Mouse (Mus musculus) kidney, embryonic 14.5 days (tissue): ENCODE data around the gene Mras. TPM values are rescaled to one million over a fixed set of nuclear protein-coding genes. Genes with fewer than 3 reads are reported as not detected.
A peak's percentile ranks its signal among the peaks of the same experiment; 100 is the strongest.

Experiments
- ATAC-seq: fragments of 200-750 bp; cut with Nextera tagmentation; 2 replicates; pipeline ENCODE4 v1.8.0; 2017; ENCODE audit warnings: moderate number of reproducible peaks, mild to moderate bottlenecking, moderate TSS enrichment, moderate library complexity; ENCODE audit not compliant: low FRiP score, low TSS enrichment
- H3K27ac ChIP-seq: fragments of 300-500 bp; sonication (generic); 2 replicates; pipeline ENCODE4 v1.5.1; 2014; ENCODE audit warnings: low read depth, mild to moderate bottlenecking, low read length, moderate library complexity, mixed read lengths
- H3K27me3 ChIP-seq: fragments of 300-500 bp; sonication (generic); 2 replicates; pipeline ENCODE4 v1.6.1; 2014; ENCODE audit warnings: mild to moderate bottlenecking, low read length; ENCODE audit not compliant: control insufficient read depth, insufficient read depth
- H3K36me3 ChIP-seq: fragments of 300-500 bp; sonication (generic); 2 replicates; pipeline ENCODE4 v1.6.1; 2014; ENCODE audit warnings: low read length, mixed read lengths; ENCODE audit not compliant: control insufficient read depth, insufficient read depth
- H3K4me1 ChIP-seq: fragments of 300-500 bp; sonication (generic); 2 replicates; pipeline ENCODE4 v1.6.1; 2014; ENCODE audit warnings: low read length, mixed read lengths; ENCODE audit not compliant: control insufficient read depth, insufficient read depth
- H3K4me2 ChIP-seq: fragments of 300-500 bp; sonication (generic); replicated peaks from 2 replicates; pipeline ENCODE4 v1.6.1; 2014; ENCODE audit warnings: low read depth, mild to moderate bottlenecking, low read length
- H3K4me3 ChIP-seq: fragments of 300-500 bp; sonication (generic); 2 replicates; pipeline ENCODE4 v1.5.1; 2014; ENCODE audit warnings: mild to moderate bottlenecking, low read length
- H3K9ac ChIP-seq: fragments of 300-500 bp; sonication (generic); 2 replicates; pipeline ENCODE4 v1.6.1; 2014; ENCODE audit warnings: low read depth, mild to moderate bottlenecking, low read length, moderate library complexity
- H3K9me3 ChIP-seq: fragments of 300-500 bp; sonication (generic); 2 replicates; pipeline ENCODE4 v1.6.1; 2016; ENCODE audit warnings: low read length; ENCODE audit not compliant: control insufficient read depth
- WGBS: fragments of 180-500 bp; shearing (Covaris S2); extraction: QIAGEN DNeasy Blood & Tissue Kit; methylation state at CpG from one replicate; pipeline ENCODE4 v1.1.7; 2014; 5-methylcytosine and 5-hydroxymethylcytosine counted together
- polyA plus RNA-seq: library from polyadenylated mRNA; unstranded; fragments of >200 nt; fragmentation: Nextera tagmentation; extraction: Ambion mirVana; gene quantifications from 2 replicates; pipeline ENCODE4 v1.2.1, GENCODE M21; 2014

Mras gene
- 9.9 and 11.8 TPM in 2 replicates for polyA plus RNA-seq

GRCm38 (mm10) chr9:99437031-99437764 lies at the start of gene Mras:
Mras (minus strand) TSS chr9:99437381.
- Histone ChIP-seq H3K36me3 (no peaks in the 10 kb centered on the region), H3K4me1 (peaks cover 18% of the 10 kb centered on the region), H3K27me3 (peaks cover 13% of the 10 kb centered on the region), H3K9me3 (no peaks in the 10 kb centered on the region), H3K9ac (peak within 1 kb of the TSS; percentile 78), H3K4me2 (peak within 1 kb of the TSS; percentile 74), H3K27ac (peak within 1 kb of the TSS; percentile 51), H3K4me3 (peak within 1 kb of the TSS; percentile 78)
- WGBS = 16% methylated on average over 27 of the region's 27 CpGs
- 0 out of 2 replicates have a peak, but pooled peaks have one; percentile 3 for ATAC-seq

- Histone ChIP-seq H3K9ac (no peak overlapping the region), H3K4me2 (no peak overlapping the region), H3K4me1 (no peaks in the 10 kb centered on the region), H3K4me3 (no peak overlapping the region), H3K36me3 (peaks cover 41% of the 10 kb centered on the region), H3K27me3 (no peaks in the 10 kb centered on the region), H3K27ac (no peak overlapping the region), H3K9me3 (no peaks in the 10 kb centered on the region)
- ATAC-seq = no peak
- 93% methylated on average over 4 of the region's 4 CpGs for WGBS
These were observed 48.0 kb upstream of the Mras start for GRCm38 (mm10) chr9:99485144-99485543.

- H3K9me3 ChIP-seq = no peaks in the 10 kb centered on the region
- H3K27ac ChIP-seq = no peak overlapping the region
- no peaks in the 10 kb centered on the region for H3K4me1 ChIP-seq
- peaks cover 36% of the 10 kb centered on the region for H3K36me3 ChIP-seq
- ATAC-seq = no peak
- no peak overlapping the region for H3K4me2 ChIP-seq
- no peak overlapping the region for H3K9ac ChIP-seq
- H3K4me3 ChIP-seq = no peak overlapping the region
- H3K27me3 ChIP-seq = no peaks in the 10 kb centered on the region
These were observed 47.5 kb upstream of the Mras start for GRCm38 (mm10) chr9:99484632-99485031.

- WGBS = 90% methylated on average over 4 of the region's 4 CpGs
- H3K27ac ChIP-seq = no peak overlapping the region
- H3K27me3 ChIP-seq = no peaks in the 10 kb centered on the region
- H3K9ac ChIP-seq = no peak overlapping the region
- no peaks in the 10 kb centered on the region for H3K4me1 ChIP-seq
- no peak overlapping the region for H3K4me2 ChIP-seq
- no peak for ATAC-seq
- no peak overlapping the region for H3K4me3 ChIP-seq
- no peaks in the 10 kb centered on the region for H3K9me3 ChIP-seq
- peaks cover 33% of the 10 kb centered on the region for H3K36me3 ChIP-seq
These were observed 46.0 kb upstream of the Mras start for GRCm38 (mm10) chr9:99483191-99483590.

GRCm38 (mm10) chr9:99480764-99481163 lies 43.6 kb upstream of the Mras start:
- no peaks in the 10 kb centered on the region for H3K27me3 ChIP-seq
- H3K9ac ChIP-seq = no peak overlapping the region
- H3K9me3 ChIP-seq = no peaks in the 10 kb centered on the region
- ATAC-seq = no peak
- no peak overlapping the region for H3K4me3 ChIP-seq
- H3K36me3 ChIP-seq = peaks cover 19% of the 10 kb centered on the region
- H3K4me1 ChIP-seq = no peaks in the 10 kb centered on the region
- 91% methylated on average over 4 of the region's 4 CpGs for WGBS
- H3K4me2 ChIP-seq = no peak overlapping the region
- H3K27ac ChIP-seq = no peak overlapping the region

- Histone ChIP-seq H3K27ac (no peak overlapping the region), H3K9ac (no peak overlapping the region), H3K4me1 (no peaks in the 10 kb centered on the region), H3K27me3 (no peaks in the 10 kb centered on the region), H3K4me3 (no peak overlapping the region), H3K9me3 (no peaks in the 10 kb centered on the region), H3K4me2 (no peak overlapping the region), H3K36me3 (peaks cover 12% of the 10 kb centered on the region; the same call in 1 of the 2 replicates)
- no peak for ATAC-seq
- 67% methylated on average over 9 of the region's 9 CpGs for WGBS
These were observed 42.1 kb upstream of the Mras start for GRCm38 (mm10) chr9:99479181-99479711.

- ATAC-seq = no peak
- no peaks in the 10 kb centered on the region for H3K4me1 ChIP-seq
- H3K9ac ChIP-seq = no peak overlapping the region
- WGBS = 49% methylated on average over 7 of the region's 7 CpGs
- H3K4me2 ChIP-seq = no peak overlapping the region
- H3K36me3 ChIP-seq = no peaks in the 10 kb centered on the region; the same call in 1 of the 2 replicates
- no peak overlapping the region for H3K27ac ChIP-seq
- no peaks in the 10 kb centered on the region for H3K9me3 ChIP-seq
- H3K27me3 ChIP-seq = no peaks in the 10 kb centered on the region
- no peak overlapping the region for H3K4me3 ChIP-seq
These were observed 34.2 kb upstream of the Mras start for GRCm38 (mm10) chr9:99471334-99471733.

GRCm38 (mm10) chr9:99470347-99471092 lies 33.3 kb upstream of the Mras start:
- H3K9ac ChIP-seq = no peak overlapping the region
- H3K4me3 ChIP-seq = no peak overlapping the region
- no peak for ATAC-seq
- H3K4me2 ChIP-seq = no peak overlapping the region
- no peaks in the 10 kb centered on the region for H3K36me3 ChIP-seq
- no peaks in the 10 kb centered on the region for H3K27me3 ChIP-seq
- 56% methylated on average over 16 of the region's 16 CpGs for WGBS
- no peaks in the 10 kb centered on the region for H3K9me3 ChIP-seq
- no peaks in the 10 kb centered on the region for H3K4me1 ChIP-seq
- no peak overlapping the region for H3K27ac ChIP-seq
